In the genomic region with DNA sequence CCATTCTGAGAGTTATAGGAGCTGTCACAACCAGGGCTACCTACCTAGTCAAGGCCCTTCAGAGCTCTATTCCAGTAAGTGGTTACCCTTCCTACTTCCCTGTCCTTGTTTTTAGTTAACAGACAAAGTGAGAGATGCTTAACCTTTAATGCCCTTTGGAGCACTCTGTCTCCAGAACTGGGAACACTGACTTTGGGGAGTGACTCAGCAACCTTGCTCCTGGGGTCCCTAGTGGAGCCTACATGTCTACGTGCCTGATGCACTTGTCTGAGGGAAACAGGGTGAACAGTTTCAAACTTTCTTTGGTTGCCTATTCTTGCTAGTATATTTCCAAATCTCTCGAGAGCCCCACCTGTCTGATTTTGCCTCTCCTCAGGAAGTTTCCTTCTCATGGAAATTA, we compare ENCODE assay signal across 13 mouse cellular contexts. TPM values are rescaled to one million over a fixed set of nuclear protein-coding genes. Genes with fewer than 3 reads are reported as not detected.
"Had no signal": no experiment of that assay in that cellular context is flagged by ENCODE, and none has a peak within 500 bp of the region (broad histone marks: within the 10 kb centered on the region; RNA-seq: fewer than 3 reads in every experiment).

No protein-coding gene starts in this region.

- DNase-seq: left cerebral cortex, postnatal 4 days; lung, adult 18-20 months; lung, postnatal 4 days; midbrain, embryonic 14.5 days; right cerebral cortex, adult 18-20 months; right cerebral cortex, postnatal 25 days; thymus, postnatal 4 days had no signal

- H3K36me3 ChIP-seq: limb, embryonic 13.5 days; midbrain, embryonic 10.5 days; neural tube, embryonic 15.5 days had no signal

- H3K9me3 ChIP-seq: limb, embryonic 13.5 days; midbrain, embryonic 10.5 days; neural tube, embryonic 15.5 days had no signal

- H3K4me3 ChIP-seq: limb, embryonic 13.5 days; midbrain, embryonic 10.5 days; myocyte; neural tube, embryonic 15.5 days had no signal

- H3K27ac ChIP-seq: limb, embryonic 13.5 days; liver, embryonic 14.5 days; midbrain, embryonic 10.5 days; neural tube, embryonic 15.5 days had no signal

- H3K9ac ChIP-seq: limb, embryonic 13.5 days; liver, embryonic 14.5 days; neural tube, embryonic 15.5 days had no signal

- H3K4me2 ChIP-seq: limb, embryonic 13.5 days; neural tube, embryonic 15.5 days had no signal

RNA-seq across cellular contexts. Expression of a gene that starts 3.4 kb away (rescaled TPM):
- total RNA-seq: megakaryocyte, adult 5-6 weeks had no signal

RNA-seq across cellular contexts. Expression of a gene that starts 3.6 kb away (rescaled TPM):
- total RNA-seq: megakaryocyte, adult 5-6 weeks had no signal

RNA-seq across cellular contexts. Expression of a gene that starts 9.4 kb away (rescaled TPM):
- total RNA-seq: megakaryocyte, adult 5-6 weeks had no signal
